Mouse (Mus musculus) heart, embryonic 12.5 days (tissue): ENCODE data around the gene Prune1. TPM values are rescaled to one million over a fixed set of nuclear protein-coding genes. Genes with fewer than 3 reads are reported as not detected.

Experiments used
- ATAC-seq: fragments of 200-750 bp; cut with Nextera tagmentation; 2 replicates; pipeline ENCODE4 v1.8.0; 2017; ENCODE audit warnings: moderate TSS enrichment, moderate library complexity; ENCODE audit not compliant: insufficient number of reproducible peaks, low FRiP score
- H3K27ac ChIP-seq: fragments of 300-500 bp; sonication (generic); 2 replicates; pipeline ENCODE4 v1.5.1; 2016; ENCODE audit warnings: mild to moderate bottlenecking, moderate library complexity; ENCODE audit not compliant: poor library complexity, severe bottlenecking
- H3K27me3 ChIP-seq: fragments of 300-500 bp; sonication (generic); replicated peaks from 2 replicates; pipeline ENCODE4 v1.6.1; 2016; ENCODE audit warnings: mild to moderate bottlenecking, moderate library complexity
- H3K36me3 ChIP-seq: fragments of 300-500 bp; sonication (generic); 2 replicates; pipeline ENCODE4 v1.6.1; 2016; ENCODE audit warnings: mild to moderate bottlenecking, moderate library complexity
- H3K4me1 ChIP-seq: fragments of 300-500 bp; sonication (generic); replicated peaks from 2 replicates; pipeline ENCODE4 v1.6.1; 2016; ENCODE audit warnings: mild to moderate bottlenecking
- H3K4me2 ChIP-seq: fragments of 300-500 bp; sonication (generic); 2 replicates; pipeline ENCODE4 v1.6.1; 2016; ENCODE audit warnings: mild to moderate bottlenecking, moderate library complexity
- H3K4me3 ChIP-seq: fragments of 300-500 bp; sonication (generic); 2 replicates; pipeline ENCODE4 v1.5.1; 2016; ENCODE audit warnings: mild to moderate bottlenecking
- H3K9ac ChIP-seq: fragments of 300-500 bp; sonication (generic); 2 replicates; pipeline ENCODE4 v1.6.1; 2016; ENCODE audit warnings: mild to moderate bottlenecking, moderate library complexity
- H3K9me3 ChIP-seq: fragments of 300-500 bp; sonication (generic); replicated peaks from 2 replicates; pipeline ENCODE4 v1.6.1; 2016; ENCODE audit warnings: mild to moderate bottlenecking, moderate library complexity
- WGBS: fragments of 180-500 bp; shearing (Covaris S2); methylation state at CpG from one replicate; pipeline ENCODE4 v1.1.7; 2016; 5-methylcytosine and 5-hydroxymethylcytosine counted together
- polyA plus RNA-seq: library from polyadenylated mRNA; unstranded; fragments of >200 nt; fragmentation: Nextera tagmentation; extraction: Ambion mirVana; gene quantifications from 2 replicates; pipeline ENCODE4 v1.2.1, GENCODE M21; 2016

The Prune1 gene
- polyA plus RNA-seq, 1 experiment from 2014 or later, result 29.5 TPM

- Histone ChIP-seq H3K27me3 (no peaks in the 10 kb centered on the region), H3K36me3 (peaks cover 60% of the 10 kb centered on the region), H3K4me3 (no peak overlapping the region), H3K4me1 (no peaks in the 10 kb centered on the region), H3K9ac (no peak overlapping the region), H3K9me3 (no peaks in the 10 kb centered on the region), H3K27ac (no peak overlapping the region), H3K4me2 (no peak overlapping the region)
- no peak for ATAC-seq
- 88% methylated on average over 4 of the region's 4 CpGs for WGBS
These were observed 73.6 kb downstream of the Prune1 start for GRCm38 (mm10) chr3:95208286-95208685.

GRCm38 (mm10) chr3:95203880-95204279, 78.0 kb downstream of the Prune1 start:
- H3K36me3 ChIP-seq, result peaks cover 88% of the 10 kb centered on the region
- H3K27me3 ChIP-seq, result no peaks in the 10 kb centered on the region
- no peak overlapping the region for H3K4me3 ChIP-seq
- no peak overlapping the region for H3K4me2 ChIP-seq
- H3K9me3 ChIP-seq, result no peaks in the 10 kb centered on the region
- H3K27ac ChIP-seq, result no peak overlapping the region
- 83% methylated on average over 6 of the region's 6 CpGs for WGBS
- no peaks in the 10 kb centered on the region for H3K4me1 ChIP-seq
- ATAC-seq, result no peak
- H3K9ac ChIP-seq, result no peak overlapping the region

Other genes starting within 250 kb of the Prune1 start
- gene Psmd4, start 239.5 kb downstream of the Prune1 start, polyA plus RNA-seq, result 199 and 214 TPM in 2 replicates
- 18.2 and 18.5 TPM in 2 replicates for gene Pip5k1a, start 175.1 kb downstream of the Prune1 start, polyA plus RNA-seq
- gene Vps72, start 171.1 kb downstream of the Prune1 start, polyA plus RNA-seq, result 96.7 and 103 TPM in 2 replicates
- gene Tmod4, start 157.6 kb downstream of the Prune1 start, polyA plus RNA-seq, result 0.59 and 0.69 TPM in 2 replicates
- gene Scnm1, start 148.1 kb downstream of the Prune1 start, polyA plus RNA-seq, result 48.6 and 52.7 TPM in 2 replicates
- gene Lysmd1, start 148.0 kb downstream of the Prune1 start, polyA plus RNA-seq, result 8.1 and 9.1 TPM in 2 replicates
- gene Tnfaip8l2, start 139.7 kb downstream of the Prune1 start, polyA plus RNA-seq, result 0.62 and 0.91 TPM in 2 replicates
- 3.6 and 5.5 TPM in 2 replicates for gene Sema6c, start 121.6 kb downstream of the Prune1 start, polyA plus RNA-seq
- 7.7 and 8.9 TPM in 2 replicates for gene Gabpb2, start 64.2 kb downstream of the Prune1 start, polyA plus RNA-seq
- 60.9 and 62.1 TPM in 2 replicates for gene Cdc42se1, start 53.3 kb downstream of the Prune1 start, polyA plus RNA-seq
- gene Mllt11, start 49.9 kb downstream of the Prune1 start, polyA plus RNA-seq, result 12.8 and 13.6 TPM in 2 replicates
- gene Gm128, start 40.5 kb downstream of the Prune1 start, polyA plus RNA-seq, result 0.53 and 0.64 TPM in 2 replicates
- not detected in 2 replicates for gene Bnipl, start 30.9 kb downstream of the Prune1 start, polyA plus RNA-seq
- 26.9 and 29.7 TPM in 2 replicates for gene Mindy1, start 731 bp downstream of the Prune1 start, polyA plus RNA-seq
- gene Anxa9, start 25.1 kb upstream of the Prune1 start, polyA plus RNA-seq, result 1.2 and 1.7 TPM in 2 replicates
- 136 and 137 TPM in 2 replicates for gene Cers2, start 32.7 kb upstream of the Prune1 start, polyA plus RNA-seq
- 29.7 and 30.9 TPM in 2 replicates for gene Setdb1, start 75.1 kb upstream of the Prune1 start, polyA plus RNA-seq
- not detected in 2 replicates for gene 4930558C23Rik, start 120.8 kb upstream of the Prune1 start, polyA plus RNA-seq
- gene Arnt, start 152.3 kb upstream of the Prune1 start, polyA plus RNA-seq, result 35.0 and 38.0 TPM in 2 replicates
- gene Ctsk, start 217.2 kb upstream of the Prune1 start, polyA plus RNA-seq, result 14.2 and 15.1 TPM in 2 replicates
- gene Ctss, start 244.7 kb upstream of the Prune1 start, polyA plus RNA-seq, result 5.3 and 7.5 TPM in 2 replicates